Mouse (Mus musculus) forebrain, embryonic 16.5 days (tissue): Measurements from ENCODE around the gene Csmd2. TPM values are rescaled to one million over a fixed set of nuclear protein-coding genes. Genes with fewer than 3 reads are reported as not detected.

ENCODE experiments used
- ATAC-seq: fragments of 200-750 bp; cut with Nextera tagmentation; 2 replicates; pipeline ENCODE4 v1.8.0; 2017; ENCODE audit warnings: mild to moderate bottlenecking, moderate library complexity
- H3K27ac ChIP-seq: fragments of 300-500 bp; sonication (generic); 2 replicates; pipeline ENCODE4 v1.5.1; 2014; ENCODE audit warnings: low read length, control low read depth
- H3K27me3 ChIP-seq: fragments of 300-500 bp; sonication (generic); replicated peaks from 2 replicates; pipeline ENCODE4 v1.6.1; 2014; ENCODE audit warnings: low read length; ENCODE audit not compliant: control insufficient read depth, insufficient read depth
- H3K36me3 ChIP-seq: fragments of 300-500 bp; sonication (generic); 2 replicates; pipeline ENCODE4 v1.6.1; 2014; ENCODE audit not compliant: control insufficient read depth, insufficient read depth
- H3K4me1 ChIP-seq: fragments of 300-500 bp; sonication (generic); replicated peaks from 2 replicates; pipeline ENCODE4 v1.6.1; 2014; ENCODE audit warnings: low read length; ENCODE audit not compliant: control insufficient read depth, insufficient read depth
- H3K4me2 ChIP-seq: fragments of 300-500 bp; sonication (generic); 2 replicates; pipeline ENCODE4 v1.6.1; 2014; ENCODE audit warnings: mild to moderate bottlenecking, low read length, control low read depth
- H3K4me3 ChIP-seq: fragments of 300-500 bp; sonication (generic); replicated peaks from 2 replicates; pipeline ENCODE4 v1.5.1; 2014; ENCODE audit warnings: mild to moderate bottlenecking, low read length, control low read depth
- H3K9ac ChIP-seq: fragments of 300-500 bp; sonication (generic); replicated peaks from 2 replicates; pipeline ENCODE4 v1.6.1; 2014; ENCODE audit warnings: low read depth, low read length, control low read depth
- H3K9me3 ChIP-seq: fragments of 300-500 bp; sonication (generic); 2 replicates; pipeline ENCODE4 v1.6.1; 2016; ENCODE audit warnings: low read length; ENCODE audit not compliant: control insufficient read depth
- WGBS: fragments of 180-500 bp; shearing (Covaris S2); extraction: QIAGEN DNeasy Blood & Tissue Kit; methylation state at CpG from one replicate; pipeline ENCODE4 v1.1.7; 2014; 5-methylcytosine and 5-hydroxymethylcytosine counted together
- polyA plus RNA-seq: library from polyadenylated mRNA; unstranded; fragments of >200 nt; fragmentation: Nextera tagmentation; extraction: Ambion mirVana; gene quantifications from 2 replicates; pipeline ENCODE4 v1.2.1, GENCODE M21; 2015

The Csmd2 gene
- polyA plus RNA-seq, 1 experiment from 2014 or later = 11.2 TPM

- H3K27me3 ChIP-seq = no peaks in the 10 kb centered on the region
- 61% methylated on average over 6 of the region's 6 CpGs for WGBS
- ATAC-seq = no peak
- H3K9ac ChIP-seq = no peak overlapping the region
- no peak overlapping the region for H3K4me2 ChIP-seq
- no peaks in the 10 kb centered on the region for H3K9me3 ChIP-seq
- H3K4me1 ChIP-seq = no peaks in the 10 kb centered on the region
- no peaks in the 10 kb centered on the region; the same call in 1 of the 2 replicates for H3K36me3 ChIP-seq
- H3K4me3 ChIP-seq = no peak overlapping the region
- no peak overlapping the region for H3K27ac ChIP-seq
These were observed 384.1 kb downstream of the Csmd2 start for GRCm38 (mm10) chr4:128371766-128372165.

- H3K36me3 ChIP-seq = no peaks in the 10 kb centered on the region; the same call in 1 of the 2 replicates
- 88% methylated on average over 6 of the region's 6 CpGs for WGBS
- H3K9me3 ChIP-seq = no peaks in the 10 kb centered on the region
- no peak overlapping the region for H3K4me3 ChIP-seq
- no peak overlapping the region for H3K4me2 ChIP-seq
- no peak overlapping the region for H3K9ac ChIP-seq
- no peaks in the 10 kb centered on the region for H3K4me1 ChIP-seq
- H3K27ac ChIP-seq = no peak overlapping the region
- H3K27me3 ChIP-seq = no peaks in the 10 kb centered on the region
- ATAC-seq = no peak
These were observed 385.5 kb downstream of the Csmd2 start for GRCm38 (mm10) chr4:128373196-128373595.

- no peak overlapping the region for H3K27ac ChIP-seq
- H3K9ac ChIP-seq = no peak overlapping the region
- no peaks in the 10 kb centered on the region for H3K4me1 ChIP-seq
- H3K4me3 ChIP-seq = no peak overlapping the region
- 66% methylated on average over 5 of the region's 5 CpGs for WGBS
- H3K27me3 ChIP-seq = no peaks in the 10 kb centered on the region
- no peak overlapping the region for H3K4me2 ChIP-seq
- no peaks in the 10 kb centered on the region for H3K9me3 ChIP-seq
- no peak for ATAC-seq
- H3K36me3 ChIP-seq = no peaks in the 10 kb centered on the region; the same call in 1 of the 2 replicates
These were observed 386.4 kb downstream of the Csmd2 start for GRCm38 (mm10) chr4:128374051-128374450.

- H3K36me3 ChIP-seq = no peaks in the 10 kb centered on the region
- no peaks in the 10 kb centered on the region for H3K9me3 ChIP-seq
- H3K27me3 ChIP-seq = no peaks in the 10 kb centered on the region
- no peaks in the 10 kb centered on the region for H3K4me1 ChIP-seq
- WGBS = 42% methylated on average over 2 of the region's 2 CpGs
- H3K4me3 ChIP-seq = no peak overlapping the region
- H3K4me2 ChIP-seq = no peak overlapping the region
- no peak overlapping the region for H3K9ac ChIP-seq
- no peak for ATAC-seq
- H3K27ac ChIP-seq = no peak overlapping the region
These were observed 391.3 kb downstream of the Csmd2 start for GRCm38 (mm10) chr4:128378946-128379345.

GRCm38 (mm10) chr4:128381331-128381730 is 393.7 kb downstream of the Csmd2 start:
- Histone ChIP-seq H3K9ac (no peak overlapping the region), H3K4me3 (no peak overlapping the region), H3K27me3 (no peaks in the 10 kb centered on the region), H3K36me3 (no peaks in the 10 kb centered on the region), H3K4me2 (no peak overlapping the region), H3K9me3 (no peaks in the 10 kb centered on the region), H3K4me1 (no peaks in the 10 kb centered on the region), H3K27ac (no peak overlapping the region)
- WGBS = 84% methylated on average over 6 of the region's 6 CpGs
- no peak for ATAC-seq

GRCm38 (mm10) chr4:128383800-128384199 is 396.1 kb downstream of the Csmd2 start:
- Histone ChIP-seq H3K4me1 (no peaks in the 10 kb centered on the region), H3K4me2 (no peak overlapping the region), H3K9ac (no peak overlapping the region), H3K27ac (no peak overlapping the region), H3K9me3 (no peaks in the 10 kb centered on the region), H3K36me3 (no peaks in the 10 kb centered on the region), H3K27me3 (no peaks in the 10 kb centered on the region), H3K4me3 (no peak overlapping the region)
- 92% methylated on average over 7 of the region's 7 CpGs for WGBS
- ATAC-seq = no peak

GRCm38 (mm10) chr4:128391484-128391883 is 403.8 kb downstream of the Csmd2 start:
- no peak overlapping the region for H3K4me3 ChIP-seq
- H3K4me2 ChIP-seq = no peak overlapping the region
- no peak overlapping the region for H3K27ac ChIP-seq
- no peaks in the 10 kb centered on the region for H3K27me3 ChIP-seq
- H3K4me1 ChIP-seq = no peaks in the 10 kb centered on the region
- H3K9me3 ChIP-seq = no peaks in the 10 kb centered on the region
- no peak for ATAC-seq
- 0 out of 2 replicates have a peak, but pooled peaks cover 2% of the 10 kb centered on the region for H3K36me3 ChIP-seq
- 90% methylated on average over 5 of the region's 5 CpGs for WGBS
- H3K9ac ChIP-seq = no peak overlapping the region

- no peaks in the 10 kb centered on the region for H3K9me3 ChIP-seq
- H3K4me1 ChIP-seq = no peaks in the 10 kb centered on the region; the same call in 1 of the 2 replicates
- 0 out of 2 replicates have a peak, but pooled peaks cover 2% of the 10 kb centered on the region for H3K36me3 ChIP-seq
- no peak overlapping the region for H3K27ac ChIP-seq
- H3K4me2 ChIP-seq = no peak overlapping the region
- H3K4me3 ChIP-seq = no peak overlapping the region
- WGBS = 25% methylated on average over 3 of the region's 3 CpGs
- no peaks in the 10 kb centered on the region for H3K27me3 ChIP-seq
- no peak overlapping the region for H3K9ac ChIP-seq
- ATAC-seq = no peak
These were observed 404.6 kb downstream of the Csmd2 start for GRCm38 (mm10) chr4:128392279-128392678.

- ATAC-seq = no peak
- WGBS = 76% methylated on average over 4 of the region's 4 CpGs
- no peak overlapping the region for H3K4me2 ChIP-seq
These were observed 406.2 kb downstream of the Csmd2 start for GRCm38 (mm10) chr4:128393864-128394263.

GRCm38 (mm10) chr4:128396616-128397015 is 409.0 kb downstream of the Csmd2 start:
- no peak for ATAC-seq
- WGBS = 80% methylated on average over 5 of the region's 5 CpGs
- H3K9ac ChIP-seq = no peak overlapping the region

More at GRCm38 (mm10) chr4:128393864-128394263, 406.2 kb downstream of the Csmd2 start:
- no peaks in the 10 kb centered on the region for H3K27me3 ChIP-seq
- peaks cover 5% of the 10 kb centered on the region for H3K4me1 ChIP-seq
- H3K9ac ChIP-seq = no peak overlapping the region
- H3K36me3 ChIP-seq = 0 out of 2 replicates have a peak, but pooled peaks cover 2% of the 10 kb centered on the region
- H3K9me3 ChIP-seq = no peaks in the 10 kb centered on the region
- no peak overlapping the region for H3K27ac ChIP-seq
- no peak overlapping the region for H3K4me3 ChIP-seq

More at GRCm38 (mm10) chr4:128396616-128397015, 409.0 kb downstream of the Csmd2 start:
- Histone ChIP-seq H3K4me1 (peaks cover 10% of the 10 kb centered on the region), H3K27me3 (no peaks in the 10 kb centered on the region), H3K9me3 (no peaks in the 10 kb centered on the region), H3K4me2 (no peak overlapping the region), H3K36me3 (no peaks in the 10 kb centered on the region), H3K4me3 (no peak overlapping the region), H3K27ac (no peak overlapping the region)
